Mouse (Mus musculus): Measurements from ENCODE around the gene Large2. TPM values are rescaled to one million over a fixed set of nuclear protein-coding genes. Genes with fewer than 3 reads are reported as not detected.
A peak's percentile ranks its signal among the peaks of the same experiment; 100 is the strongest.

The Large2 gene
- total RNA-seq (2021): 1 to 10 TPM in 1 of 2 experiments, under 1 TPM in 1; 0.98 to 1.1 TPM
- long read RNA-seq, experiment 1: 0 reads
- long read RNA-seq, experiment 2, partial matches to known transcripts: 0 of 3 reads
- long read RNA-seq, experiment 2, other reads (novel, unspliced or antisense): 3 of 3 reads

DNA sequence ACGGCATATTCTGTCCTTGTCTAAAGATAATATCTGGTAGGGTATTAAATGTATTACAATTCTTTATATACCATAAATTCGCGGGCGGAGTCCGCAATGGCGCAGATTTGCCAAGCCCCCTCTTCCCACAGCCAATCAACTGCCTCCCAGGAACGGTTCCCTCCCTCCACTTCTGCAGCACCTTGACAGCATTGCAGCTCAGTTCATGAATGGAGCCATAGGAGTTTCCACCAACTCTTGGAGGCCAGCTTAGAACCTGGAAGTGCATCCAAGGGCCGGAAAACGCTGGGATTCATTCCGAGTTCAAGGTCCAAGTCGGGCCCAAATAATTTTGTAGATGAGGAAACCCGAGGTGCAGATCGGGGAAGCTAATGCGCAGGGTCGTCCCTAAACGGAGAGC, at the start of gene Large2, which contains the start of gene Pex16:
Gene Large2 (minus strand): TSS at position 356 of the 400 bp plus-strand sequence.
Gene Pex16 (plus strand): TSS at position 163 of the 400 bp plus-strand sequence.
- H3K27ac ChIP-seq: peak within 1 kb of the TSS; percentile 93
- no peak for TF ChIP-seq CTCF (conservative IDR thresholded peaks at IDR 0.05)
- no peak for DNase-seq (ENCODE audit: low spot score in 2 of 2)
- peak within 1 kb of the TSS; percentile 94 for H3K4me3 ChIP-seq

GRCm38 (mm10) chr2:92423702-92424461, 49.2 kb upstream of the Large2 start:
- H3K4me3 ChIP-seq: no peak overlapping the region; the same call in 1 of the 2 replicates
- TF ChIP-seq CTCF (conservative IDR thresholded peaks at IDR 0.05): no peak
- DNase-seq (ENCODE audit: low spot score in 2 of 2): peak; percentile 87 to 89
- peak overlapping the region; percentile 94 for H3K27ac ChIP-seq

DNA sequence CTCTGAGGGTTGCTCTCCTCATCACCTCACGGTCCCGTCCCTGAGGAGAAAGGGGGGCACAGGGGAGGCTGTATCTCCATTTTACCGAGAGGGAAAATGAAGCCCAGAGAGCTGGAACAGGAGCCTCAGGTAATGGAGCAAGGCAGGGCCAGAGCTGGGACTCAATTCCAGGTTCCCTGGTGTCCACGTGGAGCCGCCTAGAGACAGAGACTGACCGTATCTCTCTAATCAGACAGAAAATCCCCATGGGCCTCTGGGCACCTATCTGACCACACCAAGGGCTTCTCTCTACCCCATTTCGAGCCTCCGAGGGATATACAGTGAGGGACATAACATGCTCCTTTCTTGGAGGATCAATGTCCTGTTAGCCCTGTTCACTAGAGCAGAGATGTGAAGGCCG, 48.5 kb upstream of the Large2 start:
- DNase-seq (ENCODE audit: low spot score in 2 of 2): no peak
- Histone ChIP-seq H3K27ac (peak overlapping the region; percentile 94), H3K4me3 (no peak overlapping the region; the same call in 1 of the 2 replicates)
- no peak for TF ChIP-seq CTCF (conservative IDR thresholded peaks at IDR 0.05)

GRCm38 (mm10) chr2:92422388-92423135, 47.9 kb upstream of the Large2 start:
- TF ChIP-seq CTCF (conservative IDR thresholded peaks at IDR 0.05): peak; percentile 75
- DNase-seq (ENCODE audit: low spot score in 2 of 2): no peak
- H3K27ac ChIP-seq: peak overlapping the region; percentile 94
- no peak overlapping the region for H3K4me3 ChIP-seq

GRCm38 (mm10) chr2:92421723-92422387, 47.2 kb upstream of the Large2 start:
- DNase-seq (ENCODE audit: low spot score in 2 of 2): no peak
- Histone ChIP-seq H3K4me3 (no peak overlapping the region), H3K27ac (peak overlapping the region; percentile 94; the same call in 1 of the 2 replicates)
- TF ChIP-seq CTCF (conservative IDR thresholded peaks at IDR 0.05): no peak

- TF ChIP-seq CTCF (conservative IDR thresholded peaks at IDR 0.05): no peak
Observed at GRCm38 (mm10) chr2:92411705-92412104, 37.0 kb upstream of the Large2 start.

GRCm38 (mm10) chr2:92408309-92409045, 33.8 kb upstream of the Large2 start:
- H3K27ac ChIP-seq: peak overlapping the region; percentile 37; the same call in 1 of the 2 replicates
- no peak overlapping the region for H3K4me3 ChIP-seq
- no peak for TF ChIP-seq CTCF (conservative IDR thresholded peaks at IDR 0.05)
- DNase-seq (ENCODE audit: low spot score in 2 of 2): no peak

More at GRCm38 (mm10) chr2:92411705-92412104, 37.0 kb upstream of the Large2 start:
- Histone ChIP-seq H3K4me3 (no peak overlapping the region), H3K27ac (peak overlapping the region; percentile 5; the same call in 1 of the 2 replicates)
- no peak for DNase-seq (ENCODE audit: low spot score in 2 of 2)

GRCm38 (mm10) chr2:92405687-92406086, 31.0 kb upstream of the Large2 start:
- Histone ChIP-seq H3K4me3 (no peak overlapping the region), H3K27ac (peak overlapping the region; percentile 62)
- no peak for TF ChIP-seq CTCF (conservative IDR thresholded peaks at IDR 0.05)
- no peak for DNase-seq (ENCODE audit: low spot score in 2 of 2)

DNA sequence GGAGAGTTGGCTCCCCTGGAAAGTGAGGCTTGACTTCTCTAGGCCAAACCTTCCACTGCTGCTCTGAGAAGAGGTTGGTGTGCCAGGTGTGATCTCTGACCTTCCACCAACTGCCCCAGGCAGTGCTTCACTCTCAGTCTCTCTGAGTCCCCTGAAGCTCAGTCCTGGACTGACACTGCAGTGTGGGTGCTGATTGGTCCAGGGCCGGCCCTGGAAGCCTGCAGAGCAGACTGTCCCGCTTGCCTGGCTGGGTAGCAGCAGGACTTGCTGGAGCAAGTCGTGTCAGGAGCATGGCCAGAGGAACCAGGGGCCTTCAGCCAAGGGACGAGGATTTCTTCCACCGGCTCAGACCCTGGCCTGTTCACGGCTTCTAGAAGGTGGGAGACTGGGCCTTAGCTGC, 30.1 kb upstream of the Large2 start:
- Histone ChIP-seq H3K4me3 (no peak overlapping the region), H3K27ac (peak overlapping the region; percentile 62; the same call in 1 of the 2 replicates)
- DNase-seq (ENCODE audit: low spot score in 2 of 2): no peak
- no peak for TF ChIP-seq CTCF (conservative IDR thresholded peaks at IDR 0.05)

DNA sequence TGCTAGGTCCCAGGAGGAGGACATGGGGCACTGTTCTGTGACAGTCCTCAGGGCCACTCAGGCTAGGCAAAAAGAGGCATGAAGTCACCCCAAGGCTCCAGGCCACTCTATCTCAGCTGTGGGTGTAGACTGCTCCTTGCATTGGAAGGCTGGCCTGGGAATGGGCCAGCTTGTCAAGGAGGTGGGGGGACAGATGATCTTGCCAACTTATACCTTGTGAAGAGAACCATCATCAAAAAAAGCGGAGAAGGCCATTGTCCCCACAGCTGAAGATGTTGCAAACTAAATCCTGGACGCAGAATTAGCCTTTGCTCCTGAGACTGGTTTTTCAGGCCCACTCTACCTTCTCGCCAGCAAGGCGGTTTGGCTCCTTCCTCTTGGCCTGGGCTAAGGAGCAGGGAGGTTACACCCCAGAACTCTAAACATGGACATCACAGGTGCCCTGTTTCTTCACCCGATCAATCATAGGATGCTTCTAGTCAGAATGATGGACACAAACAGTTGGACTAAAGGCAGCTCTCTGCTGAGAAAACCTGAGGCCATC, 29.2 kb upstream of the Large2 start:
- DNase-seq (ENCODE audit: low spot score in 2 of 2): no peak
- TF ChIP-seq CTCF (conservative IDR thresholded peaks at IDR 0.05): no peak
- H3K4me3 ChIP-seq: no peak overlapping the region
- peak overlapping the region; percentile 90 for H3K27ac ChIP-seq

DNA sequence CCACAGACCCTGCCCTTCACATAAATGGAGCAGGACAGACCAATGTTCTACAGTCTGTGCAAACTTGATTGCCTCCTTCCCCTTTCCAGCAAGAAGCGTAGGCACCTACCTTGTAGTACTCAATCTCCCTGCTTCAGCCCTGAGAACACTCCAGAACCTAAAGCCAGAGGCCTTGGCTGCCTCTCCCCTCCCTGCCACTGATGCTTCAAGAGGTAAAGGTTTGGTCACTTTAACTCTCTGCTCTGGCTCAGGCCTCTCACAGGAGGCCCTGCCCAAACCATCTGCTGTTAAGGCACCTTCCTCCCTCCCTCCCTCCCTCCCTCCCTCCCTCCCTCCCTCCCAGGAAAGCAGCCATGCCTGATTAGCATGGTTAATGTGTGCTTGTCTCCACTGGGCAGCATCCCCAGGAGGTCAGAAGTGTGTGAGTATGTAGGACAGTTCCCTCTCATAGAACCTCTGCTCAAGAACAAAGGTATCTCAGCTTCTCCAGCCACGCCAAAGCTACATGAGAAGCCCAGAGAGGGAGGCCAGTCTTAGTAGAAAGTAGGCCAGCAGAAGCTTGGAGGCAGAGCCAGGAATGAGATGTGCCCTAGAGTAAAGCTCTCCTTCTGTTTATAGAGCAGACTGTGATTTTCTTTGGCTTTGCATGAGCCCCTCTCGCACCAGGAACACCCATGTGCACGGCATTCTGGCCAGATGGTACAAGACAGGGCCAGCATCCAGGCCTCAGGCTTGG, 28.1 kb upstream of the Large2 start:
- TF ChIP-seq CTCF (conservative IDR thresholded peaks at IDR 0.05): no peak
- Histone ChIP-seq H3K27ac (peak overlapping the region; percentile 90), H3K4me3 (no peak overlapping the region)
- no peak for DNase-seq (ENCODE audit: low spot score in 2 of 2)
